Mouse (Mus musculus): Measurements from ENCODE around the gene Rpl36a. TPM values are rescaled to one million over a fixed set of nuclear protein-coding genes. Genes with fewer than 3 reads are reported as not detected.

The Rpl36a gene
- 100 to 1,000 TPM; 656 to 686 TPM for total RNA-seq (2023)

GRCm38 (mm10) chrX:134585103-134586002, at the start of gene Rpl36a:
TSS of gene Rpl36a (plus strand) at chrX:134585654.

DNA sequence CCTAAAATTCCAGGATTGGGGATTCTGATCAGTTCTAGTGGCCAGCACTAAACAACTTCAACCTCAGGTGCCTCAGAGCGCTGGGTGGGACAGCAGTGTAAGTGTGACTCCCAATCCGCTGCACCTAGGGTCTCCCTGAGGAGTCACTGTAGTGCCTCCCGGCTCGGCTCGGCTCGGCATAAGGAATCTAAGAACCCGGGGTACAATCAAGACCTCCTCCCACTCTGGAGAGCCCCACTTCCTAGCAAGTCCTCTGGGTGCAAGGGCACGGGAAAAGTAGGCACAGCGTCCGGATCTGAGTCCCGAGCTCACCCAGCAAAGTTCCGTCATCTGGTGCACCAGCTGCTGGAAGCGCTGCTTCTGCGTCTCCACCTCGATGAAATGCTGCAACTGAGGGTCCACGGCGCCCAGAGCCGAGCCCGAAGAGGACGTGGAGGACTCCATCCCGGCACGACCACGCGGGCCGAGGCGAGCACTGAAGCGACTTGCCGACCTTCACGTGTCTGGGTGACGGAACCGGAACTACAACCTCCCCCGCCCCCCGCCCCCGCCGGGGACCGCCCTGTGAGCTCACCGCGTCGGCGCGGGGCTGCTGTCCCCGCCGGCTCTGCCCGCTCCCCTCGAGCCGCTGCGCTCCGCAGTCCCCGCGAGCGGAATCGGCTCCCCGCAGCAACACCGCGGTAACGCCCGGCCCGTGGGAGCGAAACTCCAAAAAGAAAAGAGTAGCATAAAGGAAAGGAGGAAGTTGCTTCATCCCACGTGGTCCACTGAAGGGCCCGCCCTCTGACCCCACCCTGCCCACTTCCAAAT, 44.1 kb upstream of the Rpl36a start, which contains the start of gene Timm8a1:
Timm8a1 (minus strand) TSS at position 721 of the 810 bp plus-strand sequence.

DNA sequence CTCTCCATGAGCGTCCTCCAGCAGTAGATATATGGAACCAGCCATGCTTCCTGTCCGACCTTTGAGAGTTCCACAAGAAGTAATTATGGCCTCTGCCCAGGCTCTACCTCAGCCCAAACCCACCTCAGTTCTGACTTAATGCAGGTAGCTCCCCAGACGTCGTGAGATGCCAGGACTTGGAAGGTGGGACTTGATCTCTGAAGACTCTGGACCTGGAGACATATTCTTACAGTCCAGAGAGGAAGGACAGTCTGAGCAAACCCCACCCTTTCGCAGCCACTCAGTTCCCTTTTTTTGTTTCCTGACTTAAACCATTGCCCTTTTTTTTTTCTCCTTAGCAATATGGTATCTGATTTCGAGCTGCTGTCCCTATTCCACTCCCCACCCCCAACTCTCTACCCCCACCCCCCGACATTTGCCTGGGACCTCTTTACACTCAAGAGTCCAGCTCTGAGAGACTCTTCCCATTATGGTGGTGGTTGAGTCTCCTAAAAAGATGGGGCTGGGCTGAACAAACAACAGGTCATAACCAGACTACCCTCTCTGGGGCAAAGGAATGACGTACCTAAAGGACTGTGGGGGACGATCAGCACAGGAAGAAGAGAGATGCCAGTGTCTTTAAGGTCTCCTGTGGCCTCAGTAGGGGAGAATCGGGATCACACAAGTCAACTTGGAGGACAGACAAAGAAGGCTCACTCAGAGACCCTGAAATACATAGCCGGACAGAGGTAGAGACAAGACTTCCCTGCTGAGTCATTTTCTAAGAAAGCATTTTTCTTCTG, 2.4 kb upstream of the Rpl36a start, which contains the start of gene Btk:
Btk (minus strand) TSS at position 683 of the 782 bp plus-strand sequence.

DNA sequence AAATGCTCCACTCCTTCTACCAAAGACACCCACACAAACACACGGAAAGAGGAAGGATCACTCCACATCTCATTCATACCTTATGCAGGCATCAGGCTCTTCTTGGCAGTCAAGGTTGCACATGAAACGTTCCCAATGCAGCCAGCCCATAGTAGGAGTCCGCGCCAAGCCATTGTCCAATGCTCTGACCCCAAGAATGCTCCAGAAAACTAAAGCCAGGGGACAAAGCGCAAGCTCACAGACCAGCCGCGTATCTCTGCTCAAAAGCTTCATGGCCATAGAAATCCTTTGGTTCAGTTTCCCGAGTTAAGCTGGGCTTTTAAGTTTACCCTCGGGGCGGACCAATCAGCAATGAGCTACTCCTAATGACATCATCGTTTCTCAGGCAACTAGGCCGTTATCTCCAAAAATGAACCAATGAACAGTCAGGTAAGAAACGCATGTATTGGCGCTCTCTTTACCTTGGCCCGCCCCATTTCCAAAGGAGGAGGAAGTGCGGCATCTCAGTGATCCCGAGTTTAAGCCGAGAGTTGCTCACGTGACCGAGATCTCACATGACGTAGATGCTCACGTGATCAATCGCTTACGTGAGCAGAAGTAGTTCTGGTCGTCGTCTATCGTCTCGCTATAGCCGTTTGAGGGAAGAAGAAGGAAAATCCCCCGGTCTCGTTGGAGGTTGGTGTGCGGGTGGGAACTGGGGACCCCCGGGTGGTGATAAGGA, 15.4 kb downstream of the Rpl36a start, which contains the start of the genes Gla and Hnrnph2:
Gla (minus strand) TSS at position 467 of the 721 bp plus-strand sequence.
Hnrnph2 (plus strand) TSS at position 521 of the 721 bp plus-strand sequence.

Other genes starting within 250 kb of the Rpl36a start
- gene Drp2, start 181.1 kb upstream of the Rpl36a start, total RNA-seq (2023), result not detected
- not detected for gene Taf7l, start 109.2 kb upstream of the Rpl36a start, total RNA-seq (2023)
- gene Timm8a1, start 43.8 kb upstream of the Rpl36a start, total RNA-seq (2023), result 10 to 100 TPM; 15.8 to 16.0 TPM
- gene Btk, start 2.1 kb upstream of the Rpl36a start, total RNA-seq (2023), result 1 to 10 TPM; 1.3 to 2.7 TPM
- 10 to 100 TPM; 10.7 to 22.1 TPM for gene Gla, start 15.5 kb downstream of the Rpl36a start, total RNA-seq (2023)
- gene Hnrnph2, start 15.5 kb downstream of the Rpl36a start, total RNA-seq (2023), result 100 to 1,000 TPM; 102 to 106 TPM
- 1 to 10 TPM; 2.7 to 4.7 TPM for gene Armcx4, start 100.9 kb downstream of the Rpl36a start, total RNA-seq (2023)
- gene Armcx1, start 132.3 kb downstream of the Rpl36a start, total RNA-seq (2023), result 1 to 10 TPM; 1.9 to 3.1 TPM
- 1 to 10 TPM; 1.2 to 2.4 TPM for gene Armcx6, start 165.8 kb downstream of the Rpl36a start, total RNA-seq (2023)
- 10 to 100 TPM in 1 of 2 experiments, 1 to 10 TPM in 1; 9.6 to 10.7 TPM for gene Armcx3, start 170.9 kb downstream of the Rpl36a start, total RNA-seq (2023)
- gene Armcx2, start 223.6 kb downstream of the Rpl36a start, total RNA-seq (2023), result 10 to 100 TPM; 30.2 to 35.0 TPM